Mouse (Mus musculus): Measurements from ENCODE around the gene Sox9. TPM values are rescaled to one million over a fixed set of nuclear protein-coding genes. Genes with fewer than 3 reads are reported as not detected.

The Sox9 gene
- polyA plus RNA-seq, 1 experiment, result 6.6 TPM

GRCm38 (mm10) chr11:112801189-112801818, 19.3 kb downstream of the Sox9 start:
- TF ChIP-seq CTCF (IDR thresholded peaks at IDR 0.05; ENCODE audit: control insufficient read depth, insufficient read depth, insufficient replicate concordance, low read depth, low read length) (no peak), POLR2A (IDR thresholded peaks at IDR 0.05; ENCODE audit: control insufficient read depth, low read depth, low read length) (no peak)
- no peaks in the 10 kb centered on the region for H3K36me3 ChIP-seq (ENCODE audit: control insufficient read depth, insufficient read depth, low read length)
- H3K4me1 ChIP-seq (ENCODE audit: control insufficient read depth, insufficient read depth, low read length), result peaks cover 2% of the 10 kb centered on the region; the same call in 1 of the 2 replicates
- H3K27me3 ChIP-seq (ENCODE audit: control insufficient read depth, insufficient read depth, low read length), result no peaks in the 10 kb centered on the region
- H3K27ac ChIP-seq (ENCODE audit: control insufficient read depth, insufficient read depth, low read depth, low read length), result 0 out of 2 replicates have a peak overlapping the region, but pooled peaks have one; percentile 14
- no peak overlapping the region for H3K4me3 ChIP-seq (ENCODE audit: control insufficient read depth, low read depth, low read length)

- Histone ChIP-seq H3K27me3 (ENCODE audit: control insufficient read depth, insufficient read depth, low read length) (no peaks in the 10 kb centered on the region), H3K36me3 (ENCODE audit: control insufficient read depth, insufficient read depth, low read length) (no peaks in the 10 kb centered on the region), H3K4me1 (ENCODE audit: control insufficient read depth, insufficient read depth, low read length) (peaks cover 12% of the 10 kb centered on the region), H3K27ac (ENCODE audit: control insufficient read depth, insufficient read depth, low read depth, low read length) (no peak overlapping the region), H3K4me3 (ENCODE audit: control insufficient read depth, low read depth, low read length) (no peak overlapping the region)
- TF ChIP-seq POLR2A (IDR thresholded peaks at IDR 0.05; ENCODE audit: control insufficient read depth, low read depth, low read length), result no peak
- no peak for TF ChIP-seq CTCF (IDR thresholded peaks at IDR 0.05; ENCODE audit: control insufficient read depth, insufficient read depth, insufficient replicate concordance, low read depth, low read length)
These were observed 25.9 kb downstream of the Sox9 start for GRCm38 (mm10) chr11:112807838-112808506.

- Histone ChIP-seq H3K4me1 (ENCODE audit: control insufficient read depth, insufficient read depth, low read length) (peaks cover 12% of the 10 kb centered on the region), H3K27ac (ENCODE audit: control insufficient read depth, insufficient read depth, low read depth, low read length) (no peak overlapping the region; the same call in 1 of the 2 replicates)
- TF ChIP-seq POLR2A (IDR thresholded peaks at IDR 0.05; ENCODE audit: control insufficient read depth, low read depth, low read length), result no peak
- TF ChIP-seq CTCF (IDR thresholded peaks at IDR 0.05; ENCODE audit: control insufficient read depth, insufficient read depth, insufficient replicate concordance, low read depth, low read length), result no peak
These were observed 28.6 kb downstream of the Sox9 start for GRCm38 (mm10) chr11:112810447-112811151.

GRCm38 (mm10) chr11:112811152-112811871, 29.3 kb downstream of the Sox9 start:
- no peaks in the 10 kb centered on the region for H3K36me3 ChIP-seq (ENCODE audit: control insufficient read depth, insufficient read depth, low read length)
- TF ChIP-seq CTCF (IDR thresholded peaks at IDR 0.05; ENCODE audit: control insufficient read depth, insufficient read depth, insufficient replicate concordance, low read depth, low read length), result no peak
- TF ChIP-seq POLR2A (IDR thresholded peaks at IDR 0.05; ENCODE audit: control insufficient read depth, low read depth, low read length), result no peak
- peak overlapping the region; percentile 39 for H3K4me3 ChIP-seq (ENCODE audit: control insufficient read depth, low read depth, low read length)
- peaks cover 12% of the 10 kb centered on the region for H3K4me1 ChIP-seq (ENCODE audit: control insufficient read depth, insufficient read depth, low read length)
- H3K27me3 ChIP-seq (ENCODE audit: control insufficient read depth, insufficient read depth, low read length), result no peaks in the 10 kb centered on the region
- no peak overlapping the region for H3K27ac ChIP-seq (ENCODE audit: control insufficient read depth, insufficient read depth, low read depth, low read length)

More at GRCm38 (mm10) chr11:112810447-112811151, 28.6 kb downstream of the Sox9 start:
- Histone ChIP-seq H3K4me3 (ENCODE audit: control insufficient read depth, low read depth, low read length) (peak overlapping the region; percentile 29), H3K27me3 (ENCODE audit: control insufficient read depth, insufficient read depth, low read length) (no peaks in the 10 kb centered on the region), H3K36me3 (ENCODE audit: control insufficient read depth, insufficient read depth, low read length) (no peaks in the 10 kb centered on the region)

- TF ChIP-seq CTCF (IDR thresholded peaks at IDR 0.05; ENCODE audit: control insufficient read depth, insufficient read depth, insufficient replicate concordance, low read depth, low read length), result no peak
- TF ChIP-seq POLR2A (IDR thresholded peaks at IDR 0.05; ENCODE audit: control insufficient read depth, low read depth, low read length), result no peak
- Histone ChIP-seq H3K27ac (ENCODE audit: control insufficient read depth, insufficient read depth, low read depth, low read length) (no peak overlapping the region), H3K36me3 (ENCODE audit: control insufficient read depth, insufficient read depth, low read length) (no peaks in the 10 kb centered on the region), H3K27me3 (ENCODE audit: control insufficient read depth, insufficient read depth, low read length) (no peaks in the 10 kb centered on the region), H3K4me3 (ENCODE audit: control insufficient read depth, low read depth, low read length) (no peak overlapping the region), H3K4me1 (ENCODE audit: control insufficient read depth, insufficient read depth, low read length) (no peaks in the 10 kb centered on the region)
These were observed 36.0 kb downstream of the Sox9 start for GRCm38 (mm10) chr11:112817829-112818650.

- Histone ChIP-seq H3K27ac (ENCODE audit: control insufficient read depth, insufficient read depth, low read depth, low read length) (no peak overlapping the region), H3K27me3 (ENCODE audit: control insufficient read depth, insufficient read depth, low read length) (no peaks in the 10 kb centered on the region), H3K4me3 (ENCODE audit: control insufficient read depth, low read depth, low read length) (no peak overlapping the region), H3K4me1 (ENCODE audit: control insufficient read depth, insufficient read depth, low read length) (no peaks in the 10 kb centered on the region), H3K36me3 (ENCODE audit: control insufficient read depth, insufficient read depth, low read length) (no peaks in the 10 kb centered on the region)
- TF ChIP-seq CTCF (IDR thresholded peaks at IDR 0.05; ENCODE audit: control insufficient read depth, insufficient read depth, insufficient replicate concordance, low read depth, low read length), result no peak
- no peak for TF ChIP-seq POLR2A (IDR thresholded peaks at IDR 0.05; ENCODE audit: control insufficient read depth, low read depth, low read length)
These were observed 36.7 kb downstream of the Sox9 start for GRCm38 (mm10) chr11:112818651-112819270.

All from testis, adult 2 months (tissue).